Mouse (Mus musculus): Measurements from ENCODE around the gene Lipi.

Lipi gene

DNA sequence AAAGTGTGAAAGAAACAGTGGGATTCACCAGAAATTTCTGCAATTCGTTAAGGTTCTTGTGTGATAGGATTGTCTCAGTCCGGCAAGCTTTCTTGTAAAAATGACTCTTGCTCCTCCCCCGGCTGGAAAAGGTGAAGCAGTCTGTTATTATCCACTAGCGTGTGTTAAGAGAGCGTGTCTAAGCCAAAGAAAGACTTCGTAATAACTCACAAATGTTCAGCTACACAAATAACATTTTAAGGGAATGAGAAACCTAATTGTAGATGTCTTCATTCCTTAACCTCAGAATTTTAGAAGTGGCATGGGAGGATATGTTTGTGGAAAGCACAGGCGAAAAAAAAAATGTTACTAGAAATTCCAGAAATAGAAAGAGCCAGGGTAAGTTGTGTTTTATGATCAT, at the start of gene Lipi:
Gene Lipi, minus strand, starts transcription at position 101 of the 400 bp plus-strand sequence.
- no peak for DNase-seq (ENCODE audit: low read depth, low spot score)

DNA sequence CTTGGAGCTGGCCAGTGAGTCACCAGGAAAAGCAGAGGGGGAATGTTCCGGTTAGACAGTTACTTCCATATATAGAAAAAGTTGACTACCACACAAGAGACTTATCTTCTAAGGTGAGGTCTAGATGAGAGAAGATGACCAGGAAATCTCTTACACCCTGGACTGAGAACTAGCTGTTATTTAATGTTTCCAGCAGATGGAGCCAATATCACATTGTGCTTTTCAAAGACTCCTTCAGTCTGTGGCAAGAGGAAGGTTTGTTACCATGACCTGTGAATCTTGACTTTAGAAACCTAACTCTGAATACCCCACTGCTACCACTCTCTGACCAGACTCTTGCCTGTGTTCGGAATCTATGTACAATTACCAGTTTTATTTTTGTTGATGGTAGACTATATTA, 42.0 kb upstream of the Lipi start:
- DNase-seq (ENCODE audit: low read depth, low spot score) = peak; percentile 7

DNA sequence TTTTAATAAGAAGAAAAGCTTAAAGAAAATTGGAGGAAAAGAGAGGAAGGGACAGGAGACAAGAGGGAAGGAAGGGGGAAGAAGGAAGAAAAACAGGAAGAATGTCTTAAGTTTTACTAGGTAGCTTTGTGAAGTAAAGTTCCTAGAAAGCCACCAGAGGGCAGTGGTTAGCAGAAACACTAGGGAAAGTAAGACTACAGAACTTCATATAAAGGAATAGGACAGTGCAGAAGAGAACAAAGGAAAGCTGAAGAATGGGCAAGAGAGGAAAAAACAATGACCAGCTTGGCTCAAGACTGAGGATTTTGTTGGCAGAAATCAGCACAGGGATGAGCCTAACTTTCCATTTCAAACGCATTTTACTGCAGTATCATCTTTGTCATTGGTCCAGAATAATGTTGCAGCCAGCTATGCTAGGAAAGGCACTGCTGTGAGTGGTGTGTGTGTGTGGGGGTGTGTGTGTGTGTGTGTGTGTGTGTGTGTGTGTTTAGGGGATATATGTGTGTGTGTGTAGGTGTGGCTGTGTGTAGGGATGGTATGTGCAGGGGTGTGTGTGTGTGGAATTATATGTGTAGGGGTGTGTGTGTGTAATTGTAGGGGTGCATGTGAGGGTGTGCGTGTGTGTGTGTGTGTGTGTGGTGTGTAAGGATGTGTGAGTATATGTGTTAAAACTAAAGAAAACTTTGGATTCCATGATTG, 31.9 kb upstream of the Lipi start:
- peak; percentile 60 for DNase-seq (ENCODE audit: low read depth, low spot score)

DNA sequence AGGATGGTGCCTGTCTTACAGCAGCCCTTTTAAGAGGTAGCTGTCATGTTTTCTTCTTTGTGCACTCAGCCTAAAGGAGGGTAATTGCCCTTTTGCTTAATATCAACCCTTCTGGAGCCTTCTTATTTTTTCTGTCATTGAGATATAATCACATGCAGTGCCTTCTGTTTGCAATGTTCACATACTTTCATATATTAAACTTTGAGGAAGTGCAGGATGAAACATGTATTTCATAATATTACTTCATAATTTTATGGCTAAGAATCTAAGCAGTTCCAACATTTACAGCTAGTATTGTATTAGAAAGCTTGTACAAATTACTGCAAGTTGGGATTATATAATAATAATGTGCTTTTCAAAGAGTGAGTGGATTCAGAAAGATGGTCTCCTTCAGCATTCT, 26.7 kb upstream of the Lipi start:
- DNase-seq (ENCODE audit: low read depth, low spot score) = no peak

DNA sequence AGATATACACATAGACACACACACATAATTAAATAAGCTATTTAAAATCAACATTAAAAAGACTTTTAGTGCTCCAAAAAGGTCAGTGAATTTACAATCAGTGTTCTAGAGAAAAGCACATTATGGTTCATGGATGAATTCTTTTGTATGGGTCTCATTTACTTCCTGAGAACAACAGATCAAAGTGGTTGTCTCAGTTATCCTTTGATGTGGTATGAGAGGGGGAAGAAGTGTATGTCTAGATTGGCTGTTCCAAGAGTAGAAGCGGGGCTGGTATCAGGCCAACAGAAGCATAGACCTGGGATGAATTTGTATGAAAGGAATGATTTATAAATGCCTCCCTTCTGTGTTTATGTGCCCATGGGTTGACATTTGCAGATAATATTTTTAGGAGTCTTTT, 20.6 kb upstream of the Lipi start:
- no peak for DNase-seq (ENCODE audit: low read depth, low spot score)

DNA sequence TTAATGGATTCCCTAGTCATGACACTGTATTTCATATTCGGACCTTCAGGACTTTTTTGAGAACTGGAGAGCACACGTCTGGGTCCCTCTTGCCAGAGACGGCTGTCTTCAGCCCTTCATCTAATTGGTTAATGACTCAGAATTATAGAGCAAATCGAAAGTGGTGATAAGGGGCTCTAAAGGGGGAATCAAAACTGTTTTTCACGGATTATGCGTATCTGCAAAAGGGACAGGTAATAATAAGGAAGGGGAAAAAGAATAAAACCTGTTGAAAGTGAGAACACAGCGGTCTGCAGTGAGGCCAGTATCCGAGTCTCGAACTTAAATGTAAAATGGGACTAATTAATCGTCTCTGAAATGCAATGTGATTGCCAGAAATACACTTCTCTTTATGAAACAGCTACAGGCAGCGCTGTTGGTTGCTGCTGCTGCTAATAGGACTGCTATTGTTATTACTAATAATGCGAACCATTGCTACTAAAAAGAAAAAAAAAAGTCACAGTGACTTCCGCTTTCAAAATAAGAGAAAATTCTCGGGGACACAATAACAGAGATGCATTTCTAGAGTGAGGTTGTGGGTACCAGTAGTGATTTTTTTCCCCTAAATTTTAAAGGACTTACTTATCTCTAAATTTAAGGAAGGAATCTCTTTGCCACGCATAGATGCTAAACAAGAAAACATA, 7.8 kb upstream of the Lipi start:
- DNase-seq (ENCODE audit: low read depth, low spot score) = peak; percentile 68

DNA sequence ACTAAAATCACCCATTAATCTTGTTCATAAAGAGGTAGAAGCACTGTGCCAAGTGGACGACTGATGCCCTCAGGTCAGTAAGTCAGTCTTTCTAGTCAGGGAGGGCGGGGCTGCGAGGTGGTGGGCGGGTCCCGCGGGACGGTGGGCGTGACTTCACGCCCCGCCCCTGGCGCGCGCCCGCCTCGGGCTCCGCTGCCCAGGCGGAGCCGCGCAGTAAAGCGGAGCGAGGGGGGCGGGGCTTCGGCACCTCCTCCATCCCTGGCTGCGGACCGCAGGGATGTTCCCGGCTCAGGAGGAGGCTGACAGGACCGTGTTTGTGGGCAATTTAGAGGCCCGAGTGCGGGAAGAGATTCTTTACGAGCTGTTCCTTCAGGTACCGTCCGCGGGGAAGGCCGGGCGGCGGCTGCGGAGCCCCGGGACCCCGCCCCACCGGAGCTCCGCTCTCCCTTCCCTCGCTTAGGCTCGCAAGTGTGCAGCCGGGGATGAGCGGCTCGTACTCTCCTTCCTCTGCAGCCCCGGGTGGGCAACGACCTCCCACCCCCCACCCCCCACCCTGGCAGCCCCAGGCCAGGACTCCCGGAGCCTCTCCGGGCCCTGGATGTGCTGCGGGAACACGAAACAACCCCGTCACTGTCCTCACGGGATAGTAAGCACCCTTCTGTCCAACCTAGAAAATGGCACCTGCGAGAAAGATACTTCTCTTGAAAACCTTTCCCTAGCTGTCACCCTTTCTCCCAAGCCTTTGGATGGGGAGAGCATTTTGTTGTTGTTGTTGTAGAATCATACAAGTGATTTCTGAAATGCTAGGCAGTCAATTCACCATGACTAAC, 7.0 kb upstream of the Lipi start, which contains the start of gene Rbm11:
Gene Rbm11, plus strand, starts transcription at position 174 of the 830 bp plus-strand sequence.
- peak; percentile 89 for DNase-seq (ENCODE audit: low read depth, low spot score)

DNA sequence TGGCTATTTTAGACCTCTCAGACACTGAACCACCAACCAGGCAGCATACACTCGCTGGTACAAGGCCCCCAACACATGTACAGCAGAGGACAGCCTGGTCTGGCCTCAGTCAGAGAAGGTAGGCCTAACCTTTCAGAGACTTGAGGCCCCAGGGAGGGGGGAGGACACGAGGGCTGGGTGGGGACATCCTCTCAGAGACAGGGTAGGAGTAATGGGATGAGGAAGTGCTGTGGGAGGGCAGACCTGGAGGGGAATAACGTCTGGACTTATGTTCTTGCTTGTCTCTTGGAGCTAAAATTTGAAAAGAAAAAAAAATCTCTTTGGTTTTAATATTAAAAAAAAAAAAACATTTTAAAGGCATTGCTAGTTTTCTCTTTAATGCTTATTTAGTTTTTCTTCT, 605 bp upstream of the Lipi start:
- no peak for DNase-seq (ENCODE audit: low read depth, low spot score)

DNA sequence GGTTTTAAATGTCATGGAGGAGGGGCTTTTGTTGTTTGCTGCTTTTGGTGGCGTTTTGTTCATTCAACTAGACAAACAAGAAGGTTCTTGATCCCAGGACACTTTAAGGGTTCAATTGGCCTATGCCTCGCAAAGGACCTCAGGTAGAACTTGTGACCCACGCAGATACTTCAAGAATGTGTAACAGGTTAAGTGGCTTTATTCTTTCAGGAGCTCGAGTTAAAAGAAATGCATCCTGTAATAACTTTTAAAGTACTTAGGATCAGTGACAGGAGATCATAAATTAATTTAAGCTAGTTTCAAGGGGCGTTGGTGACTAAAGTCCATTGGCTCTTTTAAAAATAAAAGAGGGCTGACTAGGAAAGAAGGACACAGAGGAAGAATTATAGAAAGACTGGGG, 3.6 kb downstream of the Lipi start:
- DNase-seq (ENCODE audit: low read depth, low spot score) = no peak

DNA sequence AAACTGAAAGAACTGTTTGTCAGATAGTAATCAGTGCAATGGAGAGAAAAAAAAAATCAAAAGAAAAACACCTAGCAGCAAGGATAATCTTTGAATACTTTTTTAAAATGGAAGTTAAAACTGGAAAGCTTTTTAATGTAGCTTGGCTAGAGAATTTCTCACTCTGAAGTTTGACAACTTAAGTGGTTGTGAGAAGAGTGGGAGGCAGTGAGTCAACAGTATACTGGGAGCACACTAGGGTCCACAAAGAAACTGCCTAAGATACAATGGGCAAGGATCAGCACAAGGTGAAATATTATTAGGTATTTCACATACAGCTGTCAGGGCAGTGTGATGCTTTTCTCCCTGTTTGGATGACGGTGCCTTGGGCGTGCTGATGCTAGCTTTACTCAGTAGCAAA, 23.0 kb downstream of the Lipi start:
- no peak for DNase-seq (ENCODE audit: low read depth, low spot score)

DNA sequence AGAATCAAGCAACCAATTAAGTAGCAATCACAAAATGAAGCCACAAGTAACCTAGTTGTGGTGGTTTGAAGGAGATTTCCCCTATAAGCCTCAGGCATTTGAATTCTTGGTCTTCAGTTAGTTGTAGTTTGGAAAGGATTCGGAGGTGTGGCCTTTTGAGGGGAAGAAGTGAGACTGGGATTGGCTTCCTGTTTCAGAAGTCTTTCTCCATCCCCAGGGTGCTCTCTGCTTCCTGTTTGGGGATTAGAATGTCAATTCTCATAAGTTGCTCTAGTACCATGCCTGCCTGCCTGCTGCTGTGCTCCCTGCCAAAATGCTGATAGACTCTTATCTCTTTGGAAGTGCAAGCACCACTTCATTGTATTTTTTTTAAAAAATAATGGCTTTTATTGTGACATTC, 40.6 kb downstream of the Lipi start:
- DNase-seq (ENCODE audit: low read depth, low spot score) = no peak

DNA sequence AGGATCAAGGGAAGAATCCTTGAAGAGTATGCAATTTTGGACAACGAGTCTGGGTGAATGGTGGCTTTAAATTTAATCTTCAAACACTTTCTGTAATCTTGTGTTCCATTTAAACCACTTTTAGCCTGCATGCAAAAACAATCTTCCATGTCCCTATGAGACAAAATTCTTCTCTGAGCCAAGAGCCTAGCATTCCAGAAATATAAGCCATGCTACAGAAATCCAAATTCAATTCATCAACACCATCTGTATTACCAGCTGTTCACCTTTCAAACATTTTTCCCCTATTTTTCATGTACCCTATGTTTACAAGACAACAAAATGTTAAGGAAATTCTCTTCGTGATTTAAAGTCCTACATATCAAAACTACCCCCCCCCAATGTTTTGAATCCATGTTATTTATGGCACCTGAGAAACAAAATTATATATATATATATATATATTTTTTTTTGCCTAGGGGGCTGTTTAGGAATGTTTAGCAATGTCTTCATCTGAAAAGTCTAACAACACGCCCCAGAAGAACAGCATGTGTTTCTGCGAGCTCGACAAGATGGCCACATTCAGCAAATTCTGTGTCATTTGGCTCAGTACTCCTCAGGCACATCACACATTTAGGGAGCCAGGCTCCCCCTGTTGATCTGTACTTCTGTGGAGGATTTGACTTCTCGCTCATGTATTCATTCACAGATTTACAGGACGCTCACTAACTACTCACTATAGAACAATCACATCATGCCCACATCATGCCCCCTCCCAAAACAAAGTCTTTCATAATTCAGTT, 47.9 kb downstream of the Lipi start:
- no peak for DNase-seq (ENCODE audit: low read depth, low spot score)

DNA sequence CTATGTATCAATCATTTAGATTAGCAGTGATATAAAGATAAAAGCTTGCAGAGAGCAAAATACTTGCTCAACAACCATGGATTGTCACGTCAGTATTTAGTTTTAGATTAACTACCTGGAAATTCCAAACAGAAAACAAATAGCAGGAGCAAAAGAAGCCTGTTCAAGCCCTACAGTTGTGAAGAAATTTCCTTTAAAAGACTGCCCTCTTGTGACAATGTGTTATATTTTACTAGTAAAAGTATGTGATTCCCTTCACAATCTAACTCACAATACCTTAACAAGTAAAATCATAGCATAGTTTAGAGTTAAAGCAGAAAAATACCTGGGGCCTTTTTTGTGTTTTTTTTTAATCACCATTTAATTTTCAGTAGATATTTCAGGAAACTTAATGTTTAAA, 54.2 kb downstream of the Lipi start:
- peak; percentile 23 for DNase-seq (ENCODE audit: low read depth, low spot score)

DNA sequence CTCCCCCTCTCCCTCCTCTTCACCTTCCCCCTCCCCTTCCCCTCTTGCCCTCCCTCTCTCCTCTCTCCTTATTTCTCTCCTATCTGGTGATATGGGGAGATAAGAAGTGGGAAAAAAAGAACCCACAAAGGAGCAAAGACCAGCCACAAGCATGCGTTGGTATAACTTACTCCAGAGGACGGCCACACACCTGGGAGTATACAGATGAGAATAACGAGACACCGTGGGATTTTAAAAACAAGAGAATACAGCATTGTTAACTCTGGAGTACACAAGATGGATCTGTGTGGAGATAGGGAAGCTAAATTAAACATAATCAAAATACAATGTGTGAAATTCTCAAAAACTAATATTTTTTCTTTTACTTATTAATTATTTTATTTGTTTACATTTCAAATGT, 89.3 kb downstream of the Lipi start:
- no peak for DNase-seq (ENCODE audit: low read depth, low spot score)
